In the genomic region with DNA sequence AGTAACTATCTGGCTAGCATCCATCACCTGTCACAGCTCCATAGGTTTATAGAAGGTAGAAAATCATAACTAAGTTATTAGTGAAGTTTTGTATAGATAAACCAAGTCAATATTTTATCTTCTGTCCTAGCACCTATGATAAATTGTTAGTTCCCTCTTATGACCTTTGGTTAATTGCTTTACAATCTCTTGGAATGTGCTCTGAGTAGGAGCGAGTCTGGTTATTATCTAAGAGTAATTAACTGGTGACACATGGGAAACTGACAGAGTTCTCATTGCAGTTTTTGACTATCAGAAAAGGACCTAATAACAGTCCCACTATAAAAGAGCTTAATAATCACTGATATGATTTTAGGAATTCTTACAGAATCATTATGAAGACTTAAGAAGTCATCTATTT, we compare ENCODE assay signal across 31 mouse cellular contexts. TPM values are rescaled to one million over a fixed set of nuclear protein-coding genes. Genes with fewer than 3 reads are reported as not detected.
"Had no signal": no experiment of that assay in that cellular context is flagged by ENCODE, and none has a peak within 500 bp of the region (broad histone marks: within the 10 kb centered on the region; RNA-seq: fewer than 3 reads in every experiment).

No protein-coding gene starts in this region.

- H3K36me3 ChIP-seq: embryonic facial prominence, embryonic 10.5 days; embryonic facial prominence, embryonic 12.5 days; embryonic facial prominence, embryonic 13.5 days; embryonic facial prominence, embryonic 15.5 days; forebrain, embryonic 10.5 days; forebrain, embryonic 12.5 days; forebrain, embryonic 15.5 days had no signal

- H3K4me3 ChIP-seq: embryonic facial prominence, embryonic 10.5 days; embryonic facial prominence, embryonic 12.5 days; embryonic facial prominence, embryonic 13.5 days; embryonic facial prominence, embryonic 15.5 days; erythroblast, embryonic 14.5 days; forebrain, embryonic 10.5 days; forebrain, embryonic 12.5 days; forebrain, embryonic 13.5 days; forebrain, embryonic 15.5 days; gastrocnemius, adult 2 months; heart, adult 2 months had no signal

- H3K9me3 ChIP-seq: embryonic facial prominence, embryonic 10.5 days; embryonic facial prominence, embryonic 12.5 days; embryonic facial prominence, embryonic 13.5 days; embryonic facial prominence, embryonic 15.5 days; forebrain, embryonic 10.5 days; forebrain, embryonic 12.5 days; forebrain, embryonic 13.5 days; forebrain, embryonic 15.5 days had no signal

- H3K27ac ChIP-seq: embryonic facial prominence, embryonic 10.5 days; embryonic facial prominence, embryonic 12.5 days; embryonic facial prominence, embryonic 13.5 days; embryonic facial prominence, embryonic 15.5 days; forebrain, embryonic 10.5 days; forebrain, embryonic 12.5 days; forebrain, embryonic 13.5 days; forebrain, embryonic 15.5 days; gastrocnemius, adult 2 months; heart, adult 2 months had no signal

- ATAC-seq: forebrain, embryonic 13.5 days; forebrain, embryonic 14.5 days; forebrain, embryonic 15.5 days; forebrain, embryonic 16.5 days had no signal

- H3K27me3 ChIP-seq: embryonic facial prominence, embryonic 12.5 days; embryonic facial prominence, embryonic 13.5 days; embryonic facial prominence, embryonic 15.5 days; forebrain, embryonic 12.5 days; forebrain, embryonic 13.5 days; forebrain, embryonic 15.5 days had no signal

- H3K9ac ChIP-seq: embryonic facial prominence, embryonic 12.5 days; embryonic facial prominence, embryonic 13.5 days; embryonic facial prominence, embryonic 15.5 days; forebrain, embryonic 12.5 days; forebrain, embryonic 13.5 days; forebrain, embryonic 15.5 days; forebrain, postnatal 0 days had no signal

- H3K4me1 ChIP-seq: embryonic facial prominence, embryonic 10.5 days; embryonic facial prominence, embryonic 12.5 days; embryonic facial prominence, embryonic 13.5 days; embryonic facial prominence, embryonic 15.5 days; forebrain, embryonic 10.5 days; forebrain, embryonic 12.5 days; forebrain, embryonic 13.5 days; forebrain, embryonic 15.5 days had no signal

- DNase-seq: cerebellum, adult 8-10 months; cerebellum, adult 9-10 months; cerebellum, adult 9-11 months; cerebellum, postnatal 25 days; cerebellum, postnatal 36 days; gastrocnemius, adult 2 months; gastrocnemius, postnatal 10 days; gastrocnemius, postnatal 14 days; gastrocnemius, postnatal 25 days; gastrocnemius, postnatal 36 days; heart, adult 11 months; heart, adult 18-20 months; heart, adult 2 months had no signal

- H3K4me2 ChIP-seq: embryonic facial prominence, embryonic 12.5 days; embryonic facial prominence, embryonic 13.5 days; embryonic facial prominence, embryonic 15.5 days; forebrain, embryonic 12.5 days; forebrain, embryonic 13.5 days; forebrain, embryonic 15.5 days had no signal

RNA-seq across cellular contexts. Expression of gene Sfrp4, which starts 20.6 kb away (rescaled TPM):
- polyA plus RNA-seq: erythroblast, embryonic 14.5 days had no signal

RNA-seq across cellular contexts. Expression of gene Nme8, which starts 54.1 kb away (rescaled TPM):
- polyA plus RNA-seq: cerebellum, adult 2 months; cortical plate, adult 2 months; embryonic facial prominence, embryonic 10.5 days; embryonic facial prominence, embryonic 11.5 days; embryonic facial prominence, embryonic 12.5 days; embryonic facial prominence, embryonic 13.5 days; embryonic facial prominence, embryonic 14.5 days; embryonic facial prominence, embryonic 15.5 days; erythroblast, embryonic 14.5 days; forebrain, embryonic 10.5 days; forebrain, embryonic 11.5 days; forebrain, embryonic 12.5 days; forebrain, embryonic 14.5 days; forebrain, embryonic 15.5 days; forebrain, embryonic 16.5 days; forebrain, postnatal 0 days; frontal cortex, adult 2 months; heart, adult 2 months had no signal
